Mouse (Mus musculus): ENCODE results near the gene Tff3.

Gene Tff3

GRCm38 (mm10) chr17:31129452-31129851 is at the start of gene Tff3:
TSS of gene Tff3 (minus strand) at chr17:31129646.
- no peak for DNase-seq (ENCODE audit: low spot score)

- no peak for DNase-seq (ENCODE audit: low spot score)
Observed at GRCm38 (mm10) chr17:31176321-31176720, 46.9 kb upstream of the Tff3 start.

- DNase-seq (ENCODE audit: low spot score): no peak
Observed at GRCm38 (mm10) chr17:31169796-31170195, 40.4 kb upstream of the Tff3 start.

- no peak for DNase-seq (ENCODE audit: low spot score)
Observed at GRCm38 (mm10) chr17:31165127-31165526, 35.7 kb upstream of the Tff3 start, which contains the start of gene Tff1. TSS of gene Tff1 (minus strand) at chr17:31165277.

GRCm38 (mm10) chr17:31163821-31164220 is 34.4 kb upstream of the Tff3 start:
- DNase-seq (ENCODE audit: low spot score): no peak

- DNase-seq (ENCODE audit: low spot score): no peak
Observed at GRCm38 (mm10) chr17:31162607-31163006, 33.2 kb upstream of the Tff3 start.

- no peak for DNase-seq (ENCODE audit: low spot score)
Observed at GRCm38 (mm10) chr17:31160291-31160690, 30.8 kb upstream of the Tff3 start.

- no peak for DNase-seq (ENCODE audit: low spot score)
Observed at GRCm38 (mm10) chr17:31157921-31158320, 28.5 kb upstream of the Tff3 start.

GRCm38 (mm10) chr17:31153785-31154184 is 24.3 kb upstream of the Tff3 start:
- no peak for DNase-seq (ENCODE audit: low spot score)

GRCm38 (mm10) chr17:31152966-31153499 is 23.6 kb upstream of the Tff3 start:
- no peak for DNase-seq (ENCODE audit: low spot score)

GRCm38 (mm10) chr17:31152512-31152911 is 23.1 kb upstream of the Tff3 start:
- DNase-seq (ENCODE audit: low spot score): no peak

- DNase-seq (ENCODE audit: low spot score): no peak
Observed at GRCm38 (mm10) chr17:31145998-31146397, 16.6 kb upstream of the Tff3 start.

GRCm38 (mm10) chr17:31144040-31145037 is 14.9 kb upstream of the Tff3 start, which contains the start of gene Tff2:
TSS of gene Tff2 (minus strand) at chr17:31144282.
- no peak for DNase-seq (ENCODE audit: low spot score)

- no peak for DNase-seq (ENCODE audit: low spot score)
Observed at GRCm38 (mm10) chr17:31142116-31142515, 12.7 kb upstream of the Tff3 start.

GRCm38 (mm10) chr17:31138398-31138797 is 9.0 kb upstream of the Tff3 start:
- DNase-seq (ENCODE audit: low spot score): no peak

- no peak for DNase-seq (ENCODE audit: low spot score)
Observed at GRCm38 (mm10) chr17:31136821-31137220, 7.4 kb upstream of the Tff3 start.

GRCm38 (mm10) chr17:31136291-31136690 is 6.8 kb upstream of the Tff3 start:
- DNase-seq (ENCODE audit: low spot score): no peak

- no peak for DNase-seq (ENCODE audit: low spot score)
Observed at GRCm38 (mm10) chr17:31134913-31135312, 5.5 kb upstream of the Tff3 start.

- no peak for DNase-seq (ENCODE audit: low spot score)
Observed at GRCm38 (mm10) chr17:31133776-31134175, 4.3 kb upstream of the Tff3 start.

GRCm38 (mm10) chr17:31131269-31131821 is 1.9 kb upstream of the Tff3 start:
- no peak for DNase-seq (ENCODE audit: low spot score)

GRCm38 (mm10) chr17:31128708-31129318 is 633 bp downstream of the Tff3 start:
- DNase-seq (ENCODE audit: low spot score): no peak

- no peak for DNase-seq (ENCODE audit: low spot score)
Observed at GRCm38 (mm10) chr17:31125548-31126266, 3.7 kb downstream of the Tff3 start.
